Mouse (Mus musculus) heart, postnatal 0 days (tissue): ENCODE results near the gene Ppp2r3a.

ENCODE experiments used
- CTCF ChIP-seq: IDR thresholded peaks from 2 replicates; pipeline ENCODE4 v1.5.1; 2016; ENCODE audit warnings: antibody characterized with exemption, control low read depth, low read depth
- EP300 ChIP-seq: IDR thresholded peaks from 2 replicates; pipeline ENCODE4 v1.6.1; 2016; ENCODE audit warnings: antibody characterized with exemption, low read depth

DNA sequence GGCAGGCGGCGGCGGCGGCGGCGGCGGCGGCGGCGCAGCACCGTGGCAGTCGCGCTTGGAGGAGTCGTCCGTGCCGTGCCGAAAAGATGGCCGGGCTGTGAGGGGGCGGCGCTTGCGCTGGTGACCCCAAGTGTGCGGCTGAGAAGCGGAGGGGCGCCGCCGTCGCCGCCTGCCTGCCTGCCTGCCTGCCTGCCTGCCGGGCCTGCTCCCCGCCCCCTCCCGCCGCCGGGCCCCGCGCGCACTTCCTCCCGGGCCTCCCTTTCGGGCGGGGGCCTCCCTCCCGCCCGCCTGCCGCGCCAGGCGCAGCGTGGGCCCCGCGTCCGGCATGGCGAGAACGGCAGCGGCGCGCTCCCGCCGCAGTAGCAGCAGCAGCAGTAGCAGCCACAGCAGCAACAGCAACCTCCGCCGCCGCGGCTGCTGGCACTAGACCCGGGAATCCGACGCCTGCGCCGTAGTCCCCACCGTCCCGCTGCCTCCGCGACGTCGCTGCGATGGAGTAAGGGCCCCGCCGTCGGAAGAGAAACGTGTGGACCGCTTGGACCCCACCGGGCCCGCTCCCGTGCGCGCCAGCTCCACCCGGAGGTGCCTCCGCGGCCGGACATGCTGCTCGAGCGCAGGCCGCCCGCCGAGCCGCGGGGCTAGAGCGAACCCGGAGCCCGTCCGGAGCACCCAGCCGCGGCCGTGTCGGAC lies 177.1 kb downstream of the Ppp2r3a start:
- no peak for TF ChIP-seq CTCF
- TF ChIP-seq EP300 = peak; percentile 29; the same call in 1 of the 2 replicates
